Mouse (Mus musculus) limb, embryonic 15.5 days (tissue): ENCODE measurements around the gene Nat10. TPM values are rescaled to one million over a fixed set of nuclear protein-coding genes. Genes with fewer than 3 reads are reported as not detected.

Experiments
- ATAC-seq: fragments of 200-750 bp; cut with Nextera tagmentation; 2 replicates; pipeline ENCODE4 v1.8.0; 2017; ENCODE audit warnings: low read depth, moderate TSS enrichment; ENCODE audit not compliant: insufficient number of reproducible peaks, low FRiP score, low TSS enrichment
- H3K27ac ChIP-seq: fragments of 300-500 bp; sonication (generic); 2 replicates; pipeline ENCODE4 v1.5.1; 2015; ENCODE audit warnings: moderate library complexity, mild to moderate bottlenecking, inconsistent platforms
- H3K27me3 ChIP-seq: fragments of 300-500 bp; sonication (generic); 2 replicates; pipeline ENCODE4 v1.6.1; 2015; ENCODE audit warnings: inconsistent platforms
- H3K36me3 ChIP-seq: fragments of 300-500 bp; sonication (generic); 2 replicates; pipeline ENCODE4 v1.6.1; 2015; ENCODE audit warnings: inconsistent platforms
- H3K4me1 ChIP-seq: fragments of 300-500 bp; sonication (generic); 2 replicates; pipeline ENCODE4 v1.6.1; 2015; ENCODE audit warnings: inconsistent platforms
- H3K4me2 ChIP-seq: fragments of 300-500 bp; sonication (generic); 2 replicates; pipeline ENCODE4 v1.6.1; 2015; ENCODE audit warnings: mild to moderate bottlenecking, inconsistent platforms
- H3K4me3 ChIP-seq: fragments of 300-500 bp; sonication (generic); 2 replicates; pipeline ENCODE4 v1.5.1; 2015; ENCODE audit warnings: mild to moderate bottlenecking, inconsistent platforms
- H3K9ac ChIP-seq: fragments of 300-500 bp; sonication (generic); 2 replicates; pipeline ENCODE4 v1.6.1; 2015; ENCODE audit warnings: inconsistent platforms
- H3K9me3 ChIP-seq: fragments of 300-500 bp; sonication (generic); 2 replicates; pipeline ENCODE4 v1.6.1; 2016; ENCODE audit warnings: inconsistent platforms
- WGBS: fragments of 180-500 bp; shearing (Covaris S2); methylation state at CpG from one replicate; pipeline ENCODE4 v1.1.7; 2015; 5-methylcytosine and 5-hydroxymethylcytosine counted together
- polyA plus RNA-seq: library from polyadenylated mRNA; unstranded; fragments of >200 nt; fragmentation: Nextera tagmentation; extraction: Ambion mirVana; gene quantifications from 2 replicates; pipeline ENCODE4 v1.2.1, GENCODE M21; 2015

Nat10 gene
- polyA plus RNA-seq, 1 experiment from 2014 or later: 25.2 TPM

DNA sequence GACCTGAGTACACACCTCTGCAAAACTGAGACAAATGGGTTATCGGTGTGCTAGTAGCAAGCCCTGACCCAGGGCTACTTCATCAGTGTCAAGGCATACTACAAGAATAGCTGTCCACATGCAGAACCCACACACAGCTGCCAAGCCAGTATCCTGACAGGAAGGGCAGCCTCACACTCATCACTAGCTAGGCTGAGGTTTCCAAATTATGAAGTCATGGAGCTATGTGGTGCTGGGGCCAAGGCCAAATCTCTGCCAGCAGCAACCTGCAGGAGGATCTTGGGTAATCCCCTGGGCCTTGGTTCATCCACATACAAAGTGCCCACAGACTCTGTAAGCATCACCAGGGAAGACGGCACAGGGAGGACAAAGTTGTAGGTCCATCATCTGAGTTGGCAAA lies 17.5 kb downstream of the Nat10 start:
- Histone ChIP-seq H3K36me3 (peaks cover 72% of the 10 kb centered on the region), H3K9ac (no peak overlapping the region), H3K4me1 (no peaks in the 10 kb centered on the region), H3K27me3 (no peaks in the 10 kb centered on the region), H3K4me3 (no peak overlapping the region), H3K27ac (no peak overlapping the region), H3K4me2 (no peak overlapping the region), H3K9me3 (no peaks in the 10 kb centered on the region)
- 89% methylated on average over 2 of the region's 2 CpGs for WGBS
- ATAC-seq: no peak

DNA sequence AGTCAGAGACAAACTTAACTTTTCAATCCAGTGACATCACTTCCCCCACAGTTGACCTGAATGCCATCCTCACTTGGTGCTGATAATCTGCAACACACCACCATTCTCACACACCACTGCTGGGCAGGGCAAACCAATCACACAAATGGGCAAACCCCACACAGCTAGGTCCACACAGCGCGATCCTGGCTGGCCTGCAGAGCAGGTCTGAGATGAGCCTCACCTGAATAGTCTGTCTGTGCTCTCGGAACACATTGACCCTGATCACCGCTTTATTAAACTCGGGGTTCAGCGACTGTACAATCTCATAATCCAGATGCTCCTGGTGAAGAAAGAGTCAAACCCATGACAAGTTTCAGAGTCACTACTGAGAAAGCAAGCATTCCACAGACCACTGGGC lies 18.2 kb downstream of the Nat10 start:
- peaks cover 66% of the 10 kb centered on the region for H3K36me3 ChIP-seq
- no peak overlapping the region for H3K4me3 ChIP-seq
- H3K4me1 ChIP-seq: no peaks in the 10 kb centered on the region
- 98% methylated on average over 6 of the region's 6 CpGs for WGBS
- ATAC-seq: no peak
- H3K27ac ChIP-seq: no peak overlapping the region
- no peaks in the 10 kb centered on the region for H3K9me3 ChIP-seq
- H3K27me3 ChIP-seq: no peaks in the 10 kb centered on the region
- H3K9ac ChIP-seq: no peak overlapping the region
- H3K4me2 ChIP-seq: no peak overlapping the region

GRCm38 (mm10) chr2:103731423-103731822 lies 29.6 kb downstream of the Nat10 start:
- Histone ChIP-seq H3K9ac (no peak overlapping the region), H3K27me3 (no peaks in the 10 kb centered on the region), H3K4me2 (no peak overlapping the region), H3K36me3 (peaks cover 90% of the 10 kb centered on the region), H3K9me3 (no peaks in the 10 kb centered on the region), H3K4me1 (no peaks in the 10 kb centered on the region), H3K4me3 (no peak overlapping the region), H3K27ac (0 out of 2 replicates have a peak overlapping the region, but pooled peaks have one; percentile 13)
- WGBS: 85% methylated on average over 6 of the region's 6 CpGs
- ATAC-seq: no peak

- Histone ChIP-seq H3K36me3 (peaks cover 91% of the 10 kb centered on the region), H3K4me2 (no peak overlapping the region), H3K9ac (no peak overlapping the region), H3K4me1 (no peaks in the 10 kb centered on the region), H3K27ac (no peak overlapping the region), H3K27me3 (no peaks in the 10 kb centered on the region), H3K4me3 (no peak overlapping the region), H3K9me3 (no peaks in the 10 kb centered on the region)
- WGBS: 75% methylated on average over 8 of the region's 8 CpGs
- ATAC-seq: no peak
These were observed 30.1 kb downstream of the Nat10 start for GRCm38 (mm10) chr2:103730999-103731398.

GRCm38 (mm10) chr2:103728027-103728540 lies 33.0 kb downstream of the Nat10 start:
- H3K27me3 ChIP-seq: no peaks in the 10 kb centered on the region
- no peak overlapping the region for H3K4me2 ChIP-seq
- no peak for ATAC-seq
- no peak overlapping the region for H3K9ac ChIP-seq
- H3K9me3 ChIP-seq: no peaks in the 10 kb centered on the region
- H3K27ac ChIP-seq: no peak overlapping the region
- WGBS: 88% methylated on average over 12 of the region's 12 CpGs
- H3K36me3 ChIP-seq: peaks cover 92% of the 10 kb centered on the region
- no peaks in the 10 kb centered on the region for H3K4me1 ChIP-seq
- H3K4me3 ChIP-seq: no peak overlapping the region

GRCm38 (mm10) chr2:103724521-103724920 lies 36.5 kb downstream of the Nat10 start:
- peaks cover 89% of the 10 kb centered on the region for H3K36me3 ChIP-seq
- WGBS: 92% methylated on average over 2 of the region's 2 CpGs
- no peaks in the 10 kb centered on the region for H3K4me1 ChIP-seq
- no peak overlapping the region for H3K4me3 ChIP-seq
- no peak overlapping the region for H3K27ac ChIP-seq
- no peaks in the 10 kb centered on the region for H3K27me3 ChIP-seq
- no peak for ATAC-seq
- H3K9ac ChIP-seq: no peak overlapping the region
- no peak overlapping the region for H3K4me2 ChIP-seq
- no peaks in the 10 kb centered on the region for H3K9me3 ChIP-seq

DNA sequence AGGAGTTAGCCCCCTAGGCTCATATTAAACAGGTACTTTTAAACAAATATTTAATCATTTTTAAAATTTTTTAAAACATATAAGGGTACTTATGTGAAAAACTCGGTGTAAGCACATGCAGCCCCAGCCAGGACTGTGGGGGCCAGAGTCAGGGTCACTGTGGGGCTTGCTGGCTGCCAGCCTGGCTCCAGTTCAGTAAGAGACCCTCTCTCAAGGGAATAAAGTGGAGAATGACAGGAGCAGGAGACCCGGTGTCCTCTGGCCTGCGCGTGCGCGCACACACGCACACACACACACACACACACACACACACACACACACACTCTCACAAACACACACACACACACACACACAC lies 41.8 kb downstream of the Nat10 start:
- H3K4me2 ChIP-seq: no peak overlapping the region
- peaks cover 79% of the 10 kb centered on the region for H3K36me3 ChIP-seq
- no peaks in the 10 kb centered on the region for H3K9me3 ChIP-seq
- no peak overlapping the region for H3K9ac ChIP-seq
- no peak for ATAC-seq
- WGBS: 90% methylated on average over 7 of the region's 7 CpGs
- H3K4me1 ChIP-seq: no peaks in the 10 kb centered on the region; the same call in 1 of the 2 replicates
- H3K4me3 ChIP-seq: no peak overlapping the region
- H3K27me3 ChIP-seq: no peaks in the 10 kb centered on the region
- H3K27ac ChIP-seq: no peak overlapping the region

DNA sequence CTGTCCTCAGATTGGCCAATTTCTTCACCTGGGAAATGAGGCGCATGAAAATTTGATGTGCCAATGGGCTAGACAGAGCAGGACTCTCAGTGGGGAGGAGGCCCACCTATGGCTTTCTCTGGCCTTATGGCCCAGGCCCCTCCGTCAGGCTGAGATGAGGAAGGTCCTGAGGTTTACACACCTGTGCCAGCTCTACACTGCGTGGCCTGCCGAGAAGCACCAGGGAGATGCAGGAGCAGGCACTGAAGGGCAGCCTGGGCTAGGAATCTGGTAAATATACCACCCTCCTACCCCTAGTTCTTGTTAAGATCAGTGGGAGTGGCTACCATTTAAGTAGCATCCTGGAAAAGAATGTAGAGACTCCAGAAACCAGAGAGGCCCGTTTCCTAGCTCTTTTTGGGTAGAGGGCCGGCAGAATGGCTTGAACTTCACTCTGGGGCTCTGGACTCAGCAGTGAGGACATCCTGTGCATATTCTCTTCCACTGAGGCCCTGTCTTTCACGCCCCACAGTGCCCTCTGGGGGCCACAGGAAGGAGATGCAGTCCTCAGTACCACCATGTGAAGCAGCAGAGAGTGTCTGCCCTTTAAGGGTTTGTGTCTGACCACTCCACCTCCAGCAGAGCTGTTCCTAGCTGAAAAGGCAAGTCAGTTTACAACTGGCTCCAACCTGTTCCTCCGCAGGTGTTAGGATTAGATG lies 42.3 kb downstream of the Nat10 start:
- no peaks in the 10 kb centered on the region for H3K27me3 ChIP-seq
- H3K9ac ChIP-seq: no peak overlapping the region
- H3K36me3 ChIP-seq: peaks cover 81% of the 10 kb centered on the region
- ATAC-seq: no peak
- no peak overlapping the region; the same call in 1 of the 2 replicates for H3K27ac ChIP-seq
- no peak overlapping the region for H3K4me3 ChIP-seq
- no peaks in the 10 kb centered on the region; the same call in 1 of the 2 replicates for H3K4me1 ChIP-seq
- WGBS: 55% methylated on average over 8 of the region's 8 CpGs
- no peaks in the 10 kb centered on the region for H3K9me3 ChIP-seq
- H3K4me2 ChIP-seq: no peak overlapping the region

DNA sequence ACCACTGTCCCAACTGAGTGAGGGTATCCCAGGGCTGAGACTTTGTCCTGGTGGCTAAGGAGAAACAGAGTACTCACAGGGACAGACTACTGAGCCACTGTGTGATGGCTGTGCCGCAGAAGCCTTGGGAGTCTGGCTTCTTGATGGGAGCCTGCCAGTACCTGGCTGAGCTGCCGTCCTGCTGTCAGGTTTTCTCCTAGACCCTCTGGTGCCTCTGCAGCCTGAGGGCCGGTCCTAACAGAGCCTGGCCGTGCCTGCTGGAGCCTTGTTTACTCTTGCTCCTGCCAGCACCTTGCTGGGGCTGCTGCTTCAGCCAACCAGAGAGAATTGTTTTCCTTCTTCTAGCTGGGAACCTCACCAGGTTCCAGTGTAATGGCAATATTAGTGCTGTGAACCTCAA lies 46.7 kb downstream of the Nat10 start:
- no peak overlapping the region for H3K27ac ChIP-seq
- H3K9me3 ChIP-seq: no peaks in the 10 kb centered on the region
- H3K4me2 ChIP-seq: no peak overlapping the region
- H3K4me1 ChIP-seq: no peaks in the 10 kb centered on the region; the same call in 1 of the 2 replicates
- no peaks in the 10 kb centered on the region for H3K27me3 ChIP-seq
- 62% methylated on average over 4 of the region's 4 CpGs for WGBS
- no peak overlapping the region for H3K9ac ChIP-seq
- no peak overlapping the region for H3K4me3 ChIP-seq
- peaks cover 87% of the 10 kb centered on the region for H3K36me3 ChIP-seq
- ATAC-seq: no peak

GRCm38 (mm10) chr2:103713831-103714230 lies 47.2 kb downstream of the Nat10 start:
- H3K36me3 ChIP-seq: peaks cover 93% of the 10 kb centered on the region
- H3K4me1 ChIP-seq: no peaks in the 10 kb centered on the region; the same call in 1 of the 2 replicates
- no peak for ATAC-seq
- H3K9ac ChIP-seq: no peak overlapping the region
- WGBS: 89% methylated on average over 7 of the region's 7 CpGs
- no peak overlapping the region for H3K27ac ChIP-seq
- H3K27me3 ChIP-seq: no peaks in the 10 kb centered on the region
- H3K9me3 ChIP-seq: no peaks in the 10 kb centered on the region
- no peak overlapping the region for H3K4me3 ChIP-seq
- no peak overlapping the region for H3K4me2 ChIP-seq

DNA sequence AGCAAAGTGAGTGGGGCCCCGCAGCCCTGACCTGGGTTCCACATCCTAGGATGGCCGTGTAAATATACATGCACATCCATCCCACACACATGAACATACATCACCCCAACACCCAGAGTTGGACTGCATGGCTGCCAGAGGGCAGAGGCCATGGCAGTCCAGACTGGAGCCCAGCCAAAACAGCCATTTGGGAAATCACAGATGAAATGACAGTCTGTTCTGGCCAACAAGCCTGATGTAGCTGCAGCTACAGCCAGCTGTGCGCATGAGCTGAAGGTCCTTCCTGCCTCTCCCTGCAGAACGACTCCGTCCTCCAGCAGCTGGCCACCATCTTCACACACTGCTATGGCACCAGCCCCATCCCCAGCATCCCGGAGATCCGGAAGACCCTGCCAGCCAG lies 50.2 kb downstream of the Nat10 start:
- no peak overlapping the region for H3K4me2 ChIP-seq
- no peaks in the 10 kb centered on the region for H3K27me3 ChIP-seq
- no peak overlapping the region for H3K9ac ChIP-seq
- no peak overlapping the region for H3K4me3 ChIP-seq
- no peak for ATAC-seq
- no peak overlapping the region for H3K27ac ChIP-seq
- WGBS: 83% methylated on average over 7 of the region's 7 CpGs
- H3K9me3 ChIP-seq: no peaks in the 10 kb centered on the region
- peaks cover 15% of the 10 kb centered on the region for H3K4me1 ChIP-seq
- H3K36me3 ChIP-seq: peaks cover 83% of the 10 kb centered on the region

GRCm38 (mm10) chr2:103707056-103707776 lies 53.9 kb downstream of the Nat10 start:
- 73% methylated on average over 6 of the region's 6 CpGs for WGBS
- ATAC-seq: no peak
- Histone ChIP-seq H3K9me3 (no peaks in the 10 kb centered on the region), H3K9ac (no peak overlapping the region), H3K36me3 (peaks cover 66% of the 10 kb centered on the region), H3K27ac (0 out of 2 replicates have a peak overlapping the region, but pooled peaks have one; percentile 6), H3K4me2 (no peak overlapping the region), H3K27me3 (no peaks in the 10 kb centered on the region), H3K4me1 (peaks cover 30% of the 10 kb centered on the region), H3K4me3 (no peak overlapping the region)
